Mouse (Mus musculus) brain, embryonic 14.5 days (tissue): ENCODE data around the gene Ddx49. TPM values are rescaled to one million over a fixed set of nuclear protein-coding genes. Genes with fewer than 3 reads are reported as not detected.

Experiments used
- DNase-seq: peaks from one replicate; pipeline ENCODE4 v3.0.0-alpha.2; 2011; ENCODE audit warnings: low read depth
- CTCF ChIP-seq: fragments of 200-500 bp; IDR thresholded peaks from 2 replicates; pipeline ENCODE4 v1.5.1; 2012; ENCODE audit warnings: inconsistent platforms, mild to moderate bottlenecking, moderate library complexity, borderline replicate concordance; ENCODE audit not compliant: insufficient read depth, insufficient read length; ENCODE audit errors: extremely low read depth
- POLR2A ChIP-seq: fragments of 200-500 bp; IDR thresholded peaks from 2 replicates; pipeline ENCODE4 v1.6.1; 2012; ENCODE audit warnings: mild to moderate bottlenecking, inconsistent platforms, borderline replicate concordance; ENCODE audit not compliant: poor library complexity, insufficient read depth, insufficient read length, severe bottlenecking; ENCODE audit errors: extremely low read depth
- polyA plus RNA-seq: library from polyadenylated mRNA; depleted of rRNA; stranded (reverse); fragments of >200 nt; gene quantifications from 2 replicates; pipeline ENCODE4 v1.2.3, GENCODE M21; 2012

Gene Ddx49
- polyA plus RNA-seq, 1 experiment: 61.3 TPM

- TF ChIP-seq CTCF (no peak), POLR2A (no peak)
- DNase-seq: peak; percentile 47
Measured at GRCm38 (mm10) chr8:70331526-70331925, 29.2 kb upstream of the Ddx49 start.

GRCm38 (mm10) chr8:70330741-70331364 lies 28.6 kb upstream of the Ddx49 start:
- TF ChIP-seq CTCF (peak; percentile 61), POLR2A (no peak)
- DNase-seq: peak; percentile 82

- no peak for DNase-seq
- no peak for TF ChIP-seq POLR2A
- TF ChIP-seq CTCF: no peak
Measured at GRCm38 (mm10) chr8:70329835-70330740, 27.8 kb upstream of the Ddx49 start.

- TF ChIP-seq CTCF: no peak
- no peak for TF ChIP-seq POLR2A
- DNase-seq: no peak
Measured at GRCm38 (mm10) chr8:70329124-70329834, 27.0 kb upstream of the Ddx49 start, which contains the start of gene Gdf1. Gene Gdf1 (plus strand): TSS chr8:70329817.

- no peak for DNase-seq
- no peak for TF ChIP-seq CTCF
- no peak for TF ChIP-seq POLR2A
Measured at GRCm38 (mm10) chr8:70327512-70327911, 25.2 kb upstream of the Ddx49 start.

GRCm38 (mm10) chr8:70323716-70324115 lies 21.4 kb upstream of the Ddx49 start:
- TF ChIP-seq CTCF (no peak), POLR2A (no peak)
- no peak for DNase-seq

- TF ChIP-seq CTCF (no peak), POLR2A (no peak)
- no peak for DNase-seq
Measured at GRCm38 (mm10) chr8:70317872-70318271, 15.6 kb upstream of the Ddx49 start.

GRCm38 (mm10) chr8:70316511-70317504 lies 14.5 kb upstream of the Ddx49 start:
- peak; percentile 99 for DNase-seq
- TF ChIP-seq CTCF (no peak), POLR2A (no peak)

- peak; percentile 88 for DNase-seq
- TF ChIP-seq CTCF (no peak), POLR2A (peak; percentile 60; the same call in 1 of the 2 replicates)
Measured at GRCm38 (mm10) chr8:70315624-70316510, 13.6 kb upstream of the Ddx49 start, which contains the start of gene Cers1. Gene Cers1 (plus strand): TSS chr8:70315775.

- peak; percentile 29 for DNase-seq
- TF ChIP-seq CTCF (no peak), POLR2A (no peak)
Measured at GRCm38 (mm10) chr8:70313399-70313798, 11.1 kb upstream of the Ddx49 start.
